Mouse (Mus musculus) heart, adult 11 months (tissue): ENCODE results near the gene Gm49322.

Experiments
- DNase-seq: peaks from one replicate; pipeline ENCODE4 v3.0.0; 2022

Gm49322 gene

DNA sequence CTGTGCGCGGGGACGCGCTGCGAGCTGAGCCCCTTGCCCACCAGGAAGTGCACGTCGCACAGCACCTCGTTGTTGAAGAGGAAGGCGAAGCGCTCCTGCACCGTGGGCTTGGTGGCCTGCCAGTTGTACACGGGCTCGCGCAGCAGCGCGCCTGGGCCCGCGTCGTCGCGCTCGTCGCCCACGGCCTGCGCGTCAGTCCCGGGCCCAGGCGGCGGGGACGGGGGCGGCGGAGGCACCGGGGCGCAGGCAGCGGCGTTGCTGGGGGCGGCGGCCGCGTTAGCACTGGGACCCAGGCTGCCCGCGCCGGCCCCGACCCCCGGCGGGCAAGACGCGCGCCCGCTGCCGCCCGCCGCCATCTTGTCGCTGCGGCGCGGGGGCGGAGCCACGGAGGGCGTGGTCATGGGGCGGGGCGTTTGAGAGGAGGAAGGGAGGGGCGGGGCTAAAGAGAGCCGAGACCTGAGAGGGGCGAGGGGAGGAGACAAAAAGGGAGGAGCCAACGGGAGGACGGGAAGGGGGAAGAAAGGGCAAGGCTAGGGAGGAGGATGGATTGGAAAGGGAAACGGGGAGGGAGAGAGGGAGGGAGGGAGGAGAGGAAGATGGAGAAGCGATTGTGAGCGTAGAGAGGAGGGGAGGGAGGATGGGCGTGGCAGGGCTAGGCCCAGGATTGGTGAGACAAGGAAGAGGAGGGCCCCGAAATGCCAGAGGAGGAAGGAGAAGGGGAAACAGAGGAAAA lies 50.5 kb downstream of the Gm49322 start:
- DNase-seq: peak; percentile 100

- peak; percentile 93 for DNase-seq
Measured at GRCm38 (mm10) chr10:80656863-80657623, 51.2 kb downstream of the Gm49322 start, which contains the start of gene Btbd2. Gene Btbd2, minus strand, starts transcription at chr10:80657071.

DNA sequence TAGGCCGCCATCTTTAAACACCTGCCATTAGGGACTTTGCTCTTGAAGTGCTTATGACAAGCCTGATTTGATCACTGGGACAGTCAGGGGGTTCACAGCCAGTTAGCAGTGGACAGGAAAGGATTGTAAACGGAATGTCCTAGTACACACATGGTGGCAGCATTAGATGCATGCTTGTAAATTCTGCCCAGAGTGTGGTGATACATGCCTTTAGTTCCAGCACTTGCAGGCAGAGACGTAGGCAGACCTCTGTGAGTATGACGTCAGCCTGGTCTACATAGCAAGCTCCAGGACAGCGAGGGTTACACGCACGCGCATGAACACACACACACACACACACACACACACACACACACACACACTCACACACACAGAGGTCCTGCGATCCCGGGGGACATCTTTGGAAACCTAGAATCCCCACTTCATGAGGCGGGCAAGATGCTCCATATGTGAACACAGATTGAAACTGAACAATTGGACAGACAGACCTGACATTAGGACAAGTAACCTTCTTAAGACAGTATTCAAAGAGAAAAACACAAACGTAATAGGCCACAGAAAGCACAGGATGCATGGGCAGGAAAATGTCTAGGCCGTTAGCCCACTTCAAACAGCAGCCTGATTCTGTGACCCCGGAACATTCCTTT lies 52.5 kb downstream of the Gm49322 start:
- no peak for DNase-seq

DNA sequence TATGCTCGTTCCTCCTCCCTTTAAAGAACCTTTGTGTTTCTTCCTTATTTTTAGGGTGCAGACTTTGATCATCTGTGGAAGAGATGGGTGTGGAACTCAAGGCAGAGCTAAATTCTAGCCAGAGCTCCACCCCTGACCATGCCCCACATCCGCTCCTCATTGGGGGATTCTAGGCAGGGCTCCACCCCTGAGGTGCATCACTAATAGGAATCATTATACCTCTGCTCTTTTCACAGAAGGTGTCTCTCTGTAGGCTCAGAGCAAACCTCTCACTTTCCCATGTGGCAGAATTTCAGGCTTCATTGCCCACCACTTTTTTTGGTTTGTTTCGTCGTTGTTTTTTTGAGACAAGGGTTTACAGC lies 53.0 kb downstream of the Gm49322 start:
- peak; percentile 93 for DNase-seq

- DNase-seq: peak; percentile 94
Measured at GRCm38 (mm10) chr10:80659213-80659612, 53.4 kb downstream of the Gm49322 start.

- DNase-seq: no peak
Measured at GRCm38 (mm10) chr10:80661149-80661548, 55.3 kb downstream of the Gm49322 start.

GRCm38 (mm10) chr10:80663485-80664196 lies 57.8 kb downstream of the Gm49322 start:
- DNase-seq: peak; percentile 96

GRCm38 (mm10) chr10:80664197-80665015 lies 58.6 kb downstream of the Gm49322 start:
- DNase-seq: peak; percentile 99

GRCm38 (mm10) chr10:80665016-80665380 lies 59.2 kb downstream of the Gm49322 start:
- DNase-seq: peak; percentile 99
